Mouse (Mus musculus): ENCODE data around the gene Comp. TPM values are rescaled to one million over a fixed set of nuclear protein-coding genes. Genes with fewer than 3 reads are reported as not detected.

Comp gene
- total RNA-seq, 1 experiment from 2014 or later, result 4.1 TPM

DNA sequence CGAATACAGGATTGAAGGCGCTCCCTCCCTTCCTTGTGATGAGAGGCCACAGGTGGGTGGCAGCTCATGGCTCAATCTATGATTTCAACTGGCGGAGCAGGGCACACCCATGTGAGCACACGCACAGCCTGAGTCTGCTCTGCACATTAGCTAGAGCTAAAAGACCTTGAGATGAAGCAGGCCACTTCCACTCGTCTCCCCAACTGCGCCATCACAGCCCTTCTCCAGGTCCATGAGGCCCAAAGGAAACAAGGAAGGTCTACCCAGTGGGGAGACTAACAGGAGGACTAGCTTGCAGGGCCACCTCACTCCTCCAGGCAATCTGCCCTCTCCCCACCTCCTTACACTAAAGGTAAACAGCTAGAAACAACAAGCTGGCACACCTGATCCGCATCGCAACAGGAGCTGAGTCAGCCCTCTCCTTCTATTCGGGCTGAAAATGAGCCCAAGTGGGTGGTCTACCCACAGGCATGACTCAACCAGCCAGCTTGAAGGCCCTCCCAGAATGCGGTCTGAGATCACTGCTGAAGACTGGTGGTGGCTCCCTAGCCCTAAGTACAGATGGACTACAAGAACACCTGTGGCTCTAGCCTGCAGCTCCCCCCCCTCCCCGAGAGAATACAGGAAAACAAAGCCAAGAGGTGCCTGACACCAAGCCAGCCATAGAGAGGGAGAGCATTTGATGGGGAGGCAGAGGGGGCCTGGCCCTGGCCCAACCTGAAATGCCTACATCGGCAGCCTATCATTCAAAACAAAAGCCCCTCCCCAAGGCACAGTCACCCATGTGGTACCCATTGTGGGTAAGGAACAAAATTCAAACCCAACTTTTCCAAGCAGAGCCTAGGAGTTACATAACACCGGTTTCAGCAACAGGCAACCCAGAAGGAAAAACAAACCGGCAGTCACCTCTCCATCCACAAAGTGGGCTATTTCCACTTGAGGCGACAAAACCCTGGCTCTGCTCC lies 22.0 kb upstream of the Comp start:
- no peak for ATAC-seq (replicated peaks; ENCODE audit: insufficient number of reproducible peaks, low FRiP score, low TSS enrichment, poor library complexity, severe bottlenecking)

DNA sequence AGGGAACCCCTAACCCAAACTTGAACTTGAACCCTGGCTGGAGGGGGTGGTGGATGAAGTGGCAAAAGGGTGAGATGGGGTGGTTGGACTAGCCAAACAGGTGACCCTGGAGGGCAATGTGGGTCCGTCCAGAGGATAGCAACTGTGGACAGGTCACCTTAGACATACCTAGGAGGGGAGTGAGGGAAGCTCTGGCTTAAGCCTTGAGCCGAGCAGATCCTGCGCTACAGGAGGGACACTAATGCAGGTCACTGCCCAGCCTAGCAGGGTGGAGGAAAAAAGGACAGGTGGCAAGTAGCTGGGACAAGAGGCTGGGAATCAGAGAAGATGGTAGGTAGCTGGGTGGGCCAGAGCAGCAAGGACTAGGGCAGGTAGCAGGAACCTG lies 21.4 kb upstream of the Comp start:
- ATAC-seq (replicated peaks; ENCODE audit: insufficient number of reproducible peaks, low FRiP score, low TSS enrichment, poor library complexity, severe bottlenecking), result no peak

DNA sequence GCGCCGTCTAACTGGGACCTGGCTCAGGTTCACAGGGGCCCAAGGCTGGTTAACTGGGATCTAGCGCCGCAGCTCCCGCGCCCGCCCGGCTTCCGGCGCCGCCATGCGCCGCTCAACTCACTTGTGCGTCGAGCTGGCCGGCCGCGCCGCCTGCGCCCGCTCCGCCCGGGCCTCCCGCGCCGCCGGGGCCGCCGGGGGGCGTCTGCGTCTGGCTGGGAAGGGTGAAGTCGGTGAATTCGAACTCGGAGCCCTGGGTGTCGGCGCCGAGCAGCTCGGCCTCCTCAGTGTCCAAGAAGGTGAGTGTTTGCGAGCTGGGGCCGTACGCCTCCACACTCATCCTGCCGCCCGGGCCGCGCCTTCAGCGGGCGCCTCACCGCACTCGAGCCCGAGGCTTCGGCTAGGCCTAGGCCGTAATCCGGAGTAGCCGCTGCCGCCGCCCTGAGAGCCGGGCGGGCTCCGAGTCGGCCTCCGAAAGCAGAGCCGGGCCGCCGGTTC lies 20.7 kb upstream of the Comp start:
- no peak for ATAC-seq (replicated peaks; ENCODE audit: insufficient number of reproducible peaks, low FRiP score, low TSS enrichment, poor library complexity, severe bottlenecking)

DNA sequence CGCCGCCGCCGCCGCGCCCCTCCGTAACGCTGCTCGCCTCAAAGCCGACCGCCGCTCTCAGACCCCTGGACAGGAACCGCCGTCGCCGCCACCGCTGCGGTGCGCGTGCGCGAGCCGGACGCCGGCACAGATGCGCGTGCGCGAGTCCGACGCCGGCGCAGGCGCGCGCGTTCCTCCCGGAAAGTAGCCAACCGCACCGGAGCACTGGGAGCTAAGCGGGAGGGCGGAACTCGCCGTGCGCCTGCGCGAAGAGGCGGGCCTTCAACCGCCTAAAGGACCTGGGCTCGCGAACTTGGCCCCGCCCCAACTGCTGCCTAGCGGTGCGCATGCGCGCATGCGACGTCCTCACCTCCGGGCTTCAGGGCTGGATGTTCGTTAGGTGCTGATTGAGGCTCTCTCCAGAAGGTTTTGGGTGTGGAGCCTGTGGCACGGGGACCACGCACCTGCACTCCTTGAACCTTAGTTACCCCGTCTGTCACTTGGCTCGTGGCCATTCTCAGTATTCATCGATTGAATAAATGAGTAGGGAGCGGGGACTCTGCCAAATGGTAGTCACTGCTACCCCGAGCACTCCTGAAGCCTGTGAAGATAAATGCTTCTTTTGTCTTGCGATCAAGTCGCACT lies 20.1 kb upstream of the Comp start, which contains the start of gene Upf1:
Gene Upf1 (minus strand): TSS at position 85 of the 624 bp plus-strand sequence.
- ATAC-seq (replicated peaks; ENCODE audit: insufficient number of reproducible peaks, low FRiP score, low TSS enrichment, poor library complexity, severe bottlenecking), result peak; percentile 82

DNA sequence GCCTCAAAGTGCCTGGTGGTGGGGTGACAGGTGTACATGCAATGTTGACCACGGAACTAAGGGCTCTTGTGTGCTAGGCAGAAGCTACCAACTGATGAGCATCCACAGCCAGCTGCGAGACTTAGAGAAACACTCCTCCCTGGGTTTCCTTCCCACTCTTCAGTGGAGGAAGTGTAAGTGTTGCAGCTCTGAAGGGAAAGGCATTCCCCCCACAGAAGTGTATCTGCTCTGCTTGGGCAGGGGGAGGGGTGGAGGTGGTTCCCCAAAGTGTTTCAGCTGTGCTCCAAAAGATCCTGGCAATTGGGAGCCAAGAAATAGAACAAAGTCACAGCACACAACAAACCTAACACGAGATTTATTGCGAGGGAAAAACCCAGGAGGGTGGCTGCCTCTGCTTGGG lies 19.4 kb upstream of the Comp start:
- ATAC-seq (replicated peaks; ENCODE audit: insufficient number of reproducible peaks, low FRiP score, low TSS enrichment, poor library complexity, severe bottlenecking), result no peak

DNA sequence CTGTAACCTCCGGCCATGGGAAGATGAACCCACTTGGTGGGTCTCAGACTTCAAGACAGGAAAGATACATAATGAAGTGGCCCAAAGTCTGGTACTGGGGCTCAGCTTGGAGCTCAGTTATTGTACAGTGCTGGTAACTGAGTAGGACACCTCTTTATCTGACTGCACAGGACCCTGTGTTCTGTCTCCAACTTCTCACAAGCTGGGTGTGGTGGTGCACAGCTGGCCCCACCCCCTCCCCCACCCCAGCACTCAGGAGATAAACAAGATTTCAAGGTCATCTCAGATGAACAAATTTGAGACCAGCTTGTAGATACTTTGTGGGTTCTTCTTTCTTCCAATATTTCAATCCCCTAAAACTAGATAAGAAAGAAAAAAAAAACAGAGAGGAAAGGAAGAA lies 17.2 kb upstream of the Comp start:
- no peak for ATAC-seq (replicated peaks; ENCODE audit: insufficient number of reproducible peaks, low FRiP score, low TSS enrichment, poor library complexity, severe bottlenecking)

DNA sequence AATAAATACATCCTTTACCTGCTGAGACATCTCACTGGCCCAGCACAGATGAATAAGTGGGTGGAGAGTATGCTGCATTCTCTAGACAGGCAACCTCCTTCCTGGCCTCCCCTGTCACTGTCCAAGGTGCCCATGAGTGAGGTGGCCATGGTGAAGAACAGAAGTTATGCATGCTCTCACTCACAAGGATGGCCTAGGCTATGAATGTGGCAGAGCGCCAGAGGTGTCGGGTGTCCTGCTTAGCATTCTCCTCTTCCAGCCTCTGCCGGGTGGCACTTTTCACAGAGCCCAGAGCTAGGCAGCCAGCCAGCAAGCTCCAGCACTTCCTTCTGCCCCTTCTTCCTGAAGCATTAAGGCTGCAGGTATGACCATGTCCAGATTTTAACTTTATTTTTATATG lies 13.9 kb upstream of the Comp start:
- ATAC-seq (replicated peaks; ENCODE audit: insufficient number of reproducible peaks, low FRiP score, low TSS enrichment, poor library complexity, severe bottlenecking), result no peak

DNA sequence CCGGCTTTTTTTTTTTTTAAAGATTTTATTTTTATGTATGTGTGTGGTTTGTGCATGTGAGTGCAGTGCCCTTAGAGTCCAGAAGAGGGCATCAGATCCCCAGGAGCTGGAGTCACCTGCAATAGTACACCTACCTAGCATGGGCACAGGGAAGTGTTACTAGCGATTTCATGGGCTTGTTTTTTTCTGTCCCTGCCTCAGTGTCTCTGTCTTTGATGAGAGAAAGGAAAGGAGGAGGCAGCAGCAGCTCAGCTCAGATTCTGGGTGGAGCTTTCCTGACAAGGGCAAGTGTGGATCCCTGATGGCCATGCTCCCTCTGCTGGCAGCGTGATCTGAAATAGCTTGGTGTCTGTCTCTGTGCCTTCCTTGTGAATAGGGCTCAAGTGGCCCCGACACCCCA lies 12.6 kb upstream of the Comp start:
- ATAC-seq (replicated peaks; ENCODE audit: insufficient number of reproducible peaks, low FRiP score, low TSS enrichment, poor library complexity, severe bottlenecking), result no peak

DNA sequence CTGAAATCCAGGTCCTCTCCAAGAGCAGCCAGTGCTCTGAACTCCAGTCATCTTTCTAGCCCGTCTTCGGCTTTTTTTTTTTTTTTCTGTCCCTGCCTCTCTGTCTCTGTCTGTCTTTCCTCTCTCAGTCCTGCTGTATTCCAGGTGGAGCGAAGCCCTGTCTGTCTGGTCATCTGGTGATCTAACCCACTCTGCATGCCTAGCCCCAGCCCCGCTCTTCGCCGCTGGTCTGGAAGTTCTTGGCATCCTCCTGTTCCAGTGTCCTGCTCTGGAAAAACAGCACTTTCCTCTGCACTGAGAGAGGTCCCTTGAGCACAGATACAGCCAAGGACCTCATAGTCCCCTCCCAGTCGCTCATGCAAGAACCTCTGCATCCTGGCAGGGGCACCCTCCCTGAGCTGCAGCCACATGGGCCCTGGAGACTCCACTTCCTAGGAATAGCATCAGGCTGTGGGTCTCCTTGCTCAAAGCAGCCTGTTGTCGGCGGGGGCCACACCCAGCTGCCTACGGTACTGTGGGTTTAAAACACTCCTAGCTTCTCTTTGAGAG lies 11.8 kb upstream of the Comp start:
- no peak for ATAC-seq (replicated peaks; ENCODE audit: insufficient number of reproducible peaks, low FRiP score, low TSS enrichment, poor library complexity, severe bottlenecking)

DNA sequence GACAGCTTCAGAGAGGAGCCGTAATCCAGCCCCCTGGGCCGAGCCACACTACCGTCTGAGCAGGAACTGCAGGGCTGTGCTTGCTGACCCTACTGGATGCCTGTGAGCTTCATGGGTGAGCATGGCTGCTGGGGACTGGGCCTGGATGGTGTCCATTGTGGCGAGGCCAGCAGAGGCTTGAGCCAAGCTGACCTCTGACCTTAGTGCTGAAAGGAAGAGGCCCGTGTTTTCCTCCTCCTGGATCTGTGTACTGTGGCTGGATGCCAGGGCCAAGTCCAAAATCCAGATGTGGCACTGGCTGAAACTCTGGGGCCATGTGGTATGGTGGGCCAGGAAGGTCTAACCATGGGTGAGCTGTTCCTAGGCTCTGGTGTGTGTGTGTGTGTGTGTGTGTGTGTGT lies 9.3 kb upstream of the Comp start:
- ATAC-seq (replicated peaks; ENCODE audit: insufficient number of reproducible peaks, low FRiP score, low TSS enrichment, poor library complexity, severe bottlenecking), result no peak

DNA sequence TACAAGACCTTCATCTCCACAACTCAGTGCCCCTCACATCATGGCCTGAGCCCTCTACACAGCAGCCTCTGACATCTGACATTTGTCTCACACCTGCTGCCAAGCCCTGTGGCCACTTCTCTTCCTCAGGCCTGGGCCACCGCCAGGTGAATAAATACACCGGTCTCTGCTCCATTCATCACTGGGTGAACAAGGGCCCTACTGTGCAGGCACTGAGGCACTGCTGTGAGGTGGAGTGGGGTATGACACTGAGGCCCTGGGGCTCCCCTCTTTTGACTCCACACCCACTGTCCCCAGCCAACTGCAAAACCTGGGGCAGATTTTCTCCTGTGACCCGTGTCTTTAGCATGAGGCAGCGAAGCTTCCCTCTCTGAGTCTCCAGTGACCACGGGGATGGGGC lies 6.8 kb upstream of the Comp start:
- ATAC-seq (replicated peaks; ENCODE audit: insufficient number of reproducible peaks, low FRiP score, low TSS enrichment, poor library complexity, severe bottlenecking), result no peak

DNA sequence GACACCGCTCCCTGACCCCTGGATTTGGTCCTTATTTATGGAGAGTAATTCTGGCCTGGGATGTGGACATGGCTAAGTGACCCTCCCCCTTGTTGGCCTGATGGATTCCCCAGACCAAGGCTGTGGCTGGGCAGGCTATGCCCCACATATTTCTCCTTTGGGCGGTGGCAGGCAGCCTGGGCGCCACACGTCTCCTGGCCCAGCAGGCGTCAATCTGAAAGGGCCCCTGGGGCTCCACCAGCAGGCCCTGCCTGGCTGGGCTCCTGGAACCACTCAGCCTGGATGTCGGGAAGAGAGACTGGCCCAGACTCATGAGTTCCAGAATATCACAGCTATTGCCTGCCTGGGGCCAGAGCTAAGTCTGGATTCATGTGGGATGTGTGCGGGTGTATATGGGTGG lies 2.9 kb upstream of the Comp start:
- no peak for ATAC-seq (replicated peaks; ENCODE audit: insufficient number of reproducible peaks, low FRiP score, low TSS enrichment, poor library complexity, severe bottlenecking)

DNA sequence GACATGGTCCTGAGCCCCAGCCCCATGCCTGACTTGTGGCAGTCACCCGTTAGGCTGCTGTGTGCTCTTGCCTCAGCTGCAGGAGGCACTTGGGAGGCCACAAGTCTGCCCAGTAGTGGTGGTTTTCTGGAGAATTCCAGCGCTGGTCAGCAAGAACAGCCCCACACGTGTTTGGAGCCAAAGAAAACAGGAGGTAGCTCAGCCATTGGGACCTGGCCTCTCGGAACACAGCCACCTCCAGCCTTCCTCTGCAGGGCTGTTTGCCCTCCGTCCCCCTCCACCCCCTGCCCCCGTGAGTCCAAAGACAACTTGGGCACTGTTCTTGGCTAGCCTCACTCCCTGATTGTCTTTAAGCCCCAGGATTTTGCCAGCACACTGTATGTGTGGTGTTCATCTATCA lies 1.4 kb upstream of the Comp start:
- ATAC-seq (replicated peaks; ENCODE audit: insufficient number of reproducible peaks, low FRiP score, low TSS enrichment, poor library complexity, severe bottlenecking), result no peak

DNA sequence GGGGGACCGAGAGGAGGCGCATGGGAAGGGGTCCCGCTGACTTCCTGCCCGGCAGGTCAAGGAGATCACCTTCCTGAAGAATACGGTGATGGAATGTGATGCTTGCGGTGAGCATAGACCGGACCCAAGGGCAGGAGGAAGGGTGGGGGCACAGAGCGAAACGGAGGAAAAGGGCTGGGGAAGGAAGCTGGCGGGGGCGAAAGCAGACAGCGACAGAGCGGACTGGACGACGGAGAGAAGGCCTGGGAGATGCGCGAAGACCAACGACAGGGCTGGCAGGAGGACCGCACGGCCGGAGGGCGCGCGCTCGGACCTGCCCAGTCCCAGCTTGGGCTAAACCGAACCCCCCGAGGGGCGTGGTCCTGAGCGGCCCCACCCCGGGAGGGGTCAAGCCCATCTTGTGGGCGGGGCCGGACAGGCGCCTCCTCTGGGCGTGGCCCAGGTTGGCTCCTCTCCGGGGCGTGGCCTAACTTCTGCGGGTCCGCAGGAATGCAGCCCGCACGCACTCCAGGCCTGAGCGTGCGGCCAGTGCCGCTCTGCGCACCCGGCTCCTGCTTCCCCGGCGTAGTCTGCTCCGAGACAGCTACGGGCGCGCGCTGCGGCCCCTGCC lies 1.1 kb downstream of the Comp start:
- ATAC-seq (replicated peaks; ENCODE audit: insufficient number of reproducible peaks, low FRiP score, low TSS enrichment, poor library complexity, severe bottlenecking), result peak; percentile 41

DNA sequence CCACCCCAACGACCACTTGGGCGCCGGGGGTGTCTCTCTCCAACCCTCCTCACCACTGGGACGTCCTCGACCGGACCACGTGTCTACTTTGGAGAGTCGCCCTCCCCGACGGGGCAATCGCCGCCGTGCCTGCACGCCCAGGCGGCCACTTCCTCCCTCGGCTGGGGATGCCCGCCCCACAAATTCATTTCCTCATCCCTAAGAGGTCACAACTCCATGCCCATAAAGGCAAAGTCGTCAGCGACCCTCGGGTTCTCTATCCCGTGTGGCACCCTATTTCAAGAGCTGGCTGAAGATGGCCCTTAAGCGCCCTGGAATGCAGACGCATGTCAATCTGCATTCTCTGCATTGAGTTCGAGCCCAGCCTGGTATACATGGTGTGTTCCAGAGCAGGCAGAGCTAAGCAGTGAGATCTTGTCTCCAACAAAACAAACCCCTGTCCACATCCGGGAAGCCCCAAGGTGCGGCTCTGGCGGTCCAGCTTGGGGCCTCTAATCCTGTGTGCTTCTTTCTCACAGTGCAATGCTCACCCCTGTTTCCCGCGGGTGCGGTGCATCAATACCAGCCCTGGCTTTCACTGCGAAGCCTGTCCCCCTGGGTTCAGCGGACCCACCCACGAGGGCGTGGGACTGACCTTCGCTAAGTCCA lies 2.0 kb downstream of the Comp start:
- ATAC-seq (replicated peaks; ENCODE audit: insufficient number of reproducible peaks, low FRiP score, low TSS enrichment, poor library complexity, severe bottlenecking), result peak; percentile 44

DNA sequence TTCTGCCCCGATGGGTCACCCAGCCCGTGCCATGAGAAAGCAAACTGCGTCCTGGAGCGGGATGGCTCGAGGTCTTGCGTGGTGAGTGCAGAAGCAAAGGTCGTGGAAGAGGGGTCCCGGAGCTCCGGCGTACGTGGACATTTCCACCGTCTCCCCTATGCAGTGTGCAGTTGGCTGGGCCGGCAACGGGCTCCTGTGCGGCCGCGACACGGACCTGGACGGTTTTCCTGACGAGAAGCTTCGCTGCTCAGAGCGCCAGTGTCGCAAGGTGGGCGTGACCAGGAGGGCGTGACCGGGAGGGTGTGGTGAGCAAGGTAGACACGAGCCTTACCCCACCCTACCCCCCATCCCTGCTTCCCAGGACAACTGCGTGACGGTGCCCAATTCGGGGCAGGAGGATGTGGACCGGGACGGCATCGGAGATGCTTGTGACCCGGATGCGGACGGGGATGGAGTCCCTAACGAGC lies 3.0 kb downstream of the Comp start:
- ATAC-seq (replicated peaks; ENCODE audit: insufficient number of reproducible peaks, low FRiP score, low TSS enrichment, poor library complexity, severe bottlenecking), result no peak

DNA sequence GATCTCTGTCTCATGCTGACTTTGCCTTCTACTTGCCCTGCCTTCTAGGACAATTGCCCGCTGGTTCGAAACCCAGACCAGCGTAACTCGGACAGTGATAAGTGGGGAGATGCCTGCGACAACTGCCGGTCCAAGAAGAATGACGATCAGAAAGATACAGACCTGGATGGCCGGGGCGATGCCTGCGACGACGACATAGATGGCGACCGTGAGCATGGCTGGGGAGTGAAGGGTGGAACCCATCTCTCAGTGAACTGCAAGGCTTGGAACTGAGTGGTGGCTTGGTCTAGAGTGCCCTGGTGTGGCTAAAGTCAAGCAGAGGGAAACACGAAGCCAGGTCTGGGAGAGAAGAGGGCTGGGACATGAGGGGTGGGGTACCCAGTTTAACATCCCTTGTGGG lies 3.7 kb downstream of the Comp start:
- no peak for ATAC-seq (replicated peaks; ENCODE audit: insufficient number of reproducible peaks, low FRiP score, low TSS enrichment, poor library complexity, severe bottlenecking)

DNA sequence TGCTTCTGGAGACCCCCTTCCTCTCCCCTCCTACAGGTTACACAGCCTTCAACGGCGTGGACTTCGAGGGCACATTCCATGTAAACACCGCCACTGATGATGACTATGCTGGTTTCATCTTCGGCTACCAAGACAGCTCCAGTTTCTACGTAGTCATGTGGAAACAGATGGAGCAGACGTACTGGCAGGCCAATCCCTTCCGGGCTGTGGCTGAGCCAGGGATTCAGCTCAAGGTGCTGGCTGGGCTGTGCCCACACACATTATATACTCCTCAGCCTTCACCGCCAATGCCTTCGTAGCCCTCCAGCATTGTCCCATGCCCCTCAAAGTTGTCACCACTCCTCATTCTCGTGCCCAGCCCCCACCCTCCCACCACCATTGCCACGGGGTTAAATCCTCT lies 6.7 kb downstream of the Comp start:
- no peak for ATAC-seq (replicated peaks; ENCODE audit: insufficient number of reproducible peaks, low FRiP score, low TSS enrichment, poor library complexity, severe bottlenecking)

DNA sequence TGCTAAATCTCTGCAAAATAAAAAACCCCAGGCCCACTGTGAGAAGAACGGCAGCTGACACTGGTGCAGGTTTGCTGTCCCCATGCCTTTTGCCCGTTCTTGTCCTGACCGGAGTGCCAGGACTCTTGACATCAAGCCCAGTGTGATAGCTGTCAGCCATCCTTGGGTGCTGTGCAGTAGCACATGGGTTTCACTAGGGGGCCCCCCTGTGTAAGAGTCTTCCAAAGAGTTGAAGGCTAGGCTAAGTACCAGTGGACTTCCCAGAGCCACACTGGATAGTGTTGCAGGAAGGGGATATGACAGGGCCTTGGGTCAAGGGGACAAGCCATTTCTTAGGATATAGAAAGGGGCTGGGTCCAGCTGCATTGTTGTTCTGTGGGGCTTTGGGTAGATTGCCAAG lies 9.9 kb downstream of the Comp start:
- ATAC-seq (replicated peaks; ENCODE audit: insufficient number of reproducible peaks, low FRiP score, low TSS enrichment, poor library complexity, severe bottlenecking), result 0 out of 2 replicates have a peak, but pooled peaks have one; percentile 53

Measured in monocyte, adult 5-6 weeks (primary cell).